ENCODE assay signal across 10 mouse cellular contexts in genomic region chr7:28973025-28973424, GRCm38 (mm10). TPM values are rescaled to one million over a fixed set of nuclear protein-coding genes. Genes with fewer than 3 reads are reported as not detected.
DNase-seq lines count a peak whose midpoint lies in the region; ATAC-seq and TF ChIP-seq lines count a peak whose summit lies in the region.
"Had no signal": no experiment of that assay in that cellular context is flagged by ENCODE, and none has a peak within 500 bp of the region (broad histone marks: within the 10 kb centered on the region; RNA-seq: fewer than 3 reads in every experiment).

No protein-coding gene starts in this region.

- no peak for DNase-seq in heart, postnatal 0 days (ENCODE audit: low spot score)
- DNase-seq in lung, embryonic 14.5 days, result peak; percentile 38
- no peak for DNase-seq in lung, postnatal 14 days
- peak; percentile 45 for DNase-seq in brain, adult 2 months (ENCODE audit: low read depth, low spot score)
- no peak for DNase-seq in gastrocnemius, adult 8-10 months (ENCODE audit: low spot score in 2 of 2)

- TF ChIP-seq CTCF in heart, postnatal 0 days (IDR thresholded peaks at IDR 0.05; ENCODE audit: low read depth), result peak; percentile 32
- peak; percentile 22; the same call in 1 of the 2 replicates for TF ChIP-seq CTCF in lung, embryonic 14.5 days (IDR thresholded peaks at IDR 0.05; ENCODE audit: low read depth)

- no peak overlapping the region for H3K27ac ChIP-seq in heart, postnatal 0 days (ENCODE audit: low read depth)
- no peak overlapping the region for H3K27ac ChIP-seq in heart, embryonic 11.5 days (ENCODE audit: low read depth, low read length)
- no peak overlapping the region for H3K27ac ChIP-seq in lung, embryonic 14.5 days (ENCODE audit: low read depth)
- peak overlapping the region; percentile 91 for H3K27ac ChIP-seq in stomach, embryonic 16.5 days (ENCODE audit: low read length)
- H3K27ac ChIP-seq: hindbrain, embryonic 10.5 days had no signal

- H3K9ac ChIP-seq in heart, postnatal 0 days (replicated peaks; ENCODE audit: low read depth, low read length), result no peak overlapping the region
- H3K9ac ChIP-seq in heart, embryonic 11.5 days (ENCODE audit: low read depth, low read length), result no peak overlapping the region
- no peak overlapping the region for H3K9ac ChIP-seq in lung, embryonic 14.5 days
- no peak overlapping the region for H3K9ac ChIP-seq in stomach, embryonic 16.5 days (ENCODE audit: low read length)

- ATAC-seq in heart, postnatal 0 days (ENCODE audit: insufficient read depth, low read depth), result no peak
- ATAC-seq in heart, embryonic 11.5 days (replicated peaks; ENCODE audit: insufficient number of reproducible peaks, low FRiP score, low TSS enrichment), result no peak
- ATAC-seq in lung, embryonic 14.5 days (ENCODE audit: insufficient read depth), result no peak
- no peak for ATAC-seq in stomach, embryonic 16.5 days (ENCODE audit: insufficient read depth, low FRiP score)

- no peak overlapping the region for H3K4me2 ChIP-seq in heart, postnatal 0 days (ENCODE audit: low read depth, low read length)
- no peak overlapping the region for H3K4me2 ChIP-seq in heart, embryonic 11.5 days
- H3K4me2 ChIP-seq in lung, embryonic 14.5 days, result no peak overlapping the region
- H3K4me2 ChIP-seq in stomach, embryonic 16.5 days (ENCODE audit: low read depth, low read length), result no peak overlapping the region

- peaks cover 48% of the 10 kb centered on the region for H3K36me3 ChIP-seq in heart, postnatal 0 days (replicated peaks; ENCODE audit: control insufficient read depth, insufficient read depth, low read length)
- H3K36me3 ChIP-seq in heart, embryonic 11.5 days (ENCODE audit: control insufficient read depth, insufficient read depth, low read length), result peaks cover 29% of the 10 kb centered on the region
- peaks cover 70% of the 10 kb centered on the region for H3K36me3 ChIP-seq in lung, embryonic 14.5 days (ENCODE audit: insufficient read depth)
- peaks cover 17% of the 10 kb centered on the region for H3K36me3 ChIP-seq in stomach, embryonic 16.5 days (ENCODE audit: control insufficient read depth, insufficient read depth, low read length)

- H3K9me3 ChIP-seq in heart, postnatal 0 days (replicated peaks; ENCODE audit: control insufficient read depth, low read length), result no peaks in the 10 kb centered on the region
- H3K9me3 ChIP-seq in heart, embryonic 11.5 days (replicated peaks; ENCODE audit: control insufficient read depth, low read length), result no peaks in the 10 kb centered on the region
- no peaks in the 10 kb centered on the region for H3K9me3 ChIP-seq in lung, embryonic 14.5 days (ENCODE audit: low read depth, low read length)
- H3K9me3 ChIP-seq in stomach, embryonic 16.5 days (replicated peaks; ENCODE audit: control insufficient read depth, low read length), result no peaks in the 10 kb centered on the region
- H3K9me3 ChIP-seq: hindbrain, embryonic 10.5 days had no signal

- H3K4me1 ChIP-seq in heart, postnatal 0 days (ENCODE audit: control insufficient read depth, insufficient read depth), result peaks cover 10% of the 10 kb centered on the region
- H3K4me1 ChIP-seq in heart, embryonic 11.5 days (ENCODE audit: control insufficient read depth, insufficient read depth, low read length), result peaks cover 10% of the 10 kb centered on the region; the same call in 1 of the 2 replicates
- H3K4me1 ChIP-seq in lung, embryonic 14.5 days (ENCODE audit: insufficient read depth), result peaks cover 13% of the 10 kb centered on the region
- peaks cover 31% of the 10 kb centered on the region; the same call in 1 of the 2 replicates for H3K4me1 ChIP-seq in stomach, embryonic 16.5 days (ENCODE audit: control insufficient read depth, insufficient read depth, low read length)

- H3K27me3 ChIP-seq in heart, postnatal 0 days (ENCODE audit: control insufficient read depth, insufficient read depth, low read length), result no peaks in the 10 kb centered on the region
- H3K27me3 ChIP-seq in heart, embryonic 11.5 days (ENCODE audit: control insufficient read depth, insufficient read depth, low read length), result no peaks in the 10 kb centered on the region
- H3K27me3 ChIP-seq in lung, embryonic 14.5 days (ENCODE audit: insufficient read depth, low read length), result no peaks in the 10 kb centered on the region
- no peaks in the 10 kb centered on the region for H3K27me3 ChIP-seq in stomach, embryonic 16.5 days (ENCODE audit: control insufficient read depth, insufficient read depth, low read length)

- TF ChIP-seq EP300 in heart, postnatal 0 days (IDR thresholded peaks at IDR 0.05; ENCODE audit: low read depth), result no peak

- 80% methylated on average over 8 of the region's 8 CpGs for WGBS in heart, postnatal 0 days
- whole genome bisulfite sequencing in heart, embryonic 11.5 days (ENCODE audit: insufficient replicate concordance), result 79% methylated on average over 8 of the region's 8 CpGs
- 77% methylated on average over 8 of the region's 8 CpGs for WGBS in lung, embryonic 14.5 days
- WGBS in stomach, embryonic 16.5 days, result 82% methylated on average over 8 of the region's 8 CpGs

- H3K4me3 ChIP-seq in heart, postnatal 0 days (ENCODE audit: low read depth, low read length), result no peak overlapping the region
- no peak overlapping the region for H3K4me3 ChIP-seq in heart, embryonic 11.5 days (ENCODE audit: low read depth, low read length)
- H3K4me3 ChIP-seq in lung, embryonic 14.5 days (ENCODE audit: low read depth, low read length), result no peak overlapping the region
- H3K4me3 ChIP-seq in stomach, embryonic 16.5 days (replicated peaks; ENCODE audit: low read length), result no peak overlapping the region
- H3K4me3 ChIP-seq: erythroblast, embryonic 14.5 days; hindbrain, embryonic 10.5 days; myocyte had no signal

RNA-seq across cellular contexts. Expression of gene Eif3k, which starts 8.6 kb away (rescaled TPM):
- total RNA-seq in heart, postnatal 0 days (2014; rRNA removed; ENCODE audit: low replicate concordance), result 366 and 476 TPM in 2 replicates
- 261 and 264 TPM in 2 replicates for polyA plus RNA-seq in heart, postnatal 0 days (2015; fragmentation: Nextera tagmentation; extraction: Ambion mirVana)
- 278 and 286 TPM in 2 replicates for polyA plus RNA-seq in heart, embryonic 11.5 days (2014; fragmentation: Nextera tagmentation; extraction: Ambion mirVana)
- 392 and 398 TPM in 2 replicates for polyA plus RNA-seq in lung, embryonic 14.5 days (2014; fragmentation: Nextera tagmentation; extraction: Ambion mirVana)
- polyA plus RNA-seq in stomach, embryonic 16.5 days (2015; fragmentation: Nextera tagmentation; extraction: Ambion mirVana), result 339 and 345 TPM in 2 replicates
- 100 to 1,000 TPM; 130 to 143 (median 134) TPM for total RNA-seq in gastrocnemius, adult 8-10 months (2022)

RNA-seq across cellular contexts. Expression of gene Map4k1, which starts 8.8 kb away (rescaled TPM):
- total RNA-seq in heart, postnatal 0 days (2014; rRNA removed; ENCODE audit: low replicate concordance), result 0.15 TPM in 1 of 2 replicates, not detected in the other
- polyA plus RNA-seq in heart, postnatal 0 days (2015; fragmentation: Nextera tagmentation; extraction: Ambion mirVana), result 1.4 and 1.8 TPM in 2 replicates
- polyA plus RNA-seq in heart, embryonic 11.5 days (2014; fragmentation: Nextera tagmentation; extraction: Ambion mirVana), result 6.8 and 6.9 TPM in 2 replicates
- polyA plus RNA-seq in lung, embryonic 14.5 days (2014; fragmentation: Nextera tagmentation; extraction: Ambion mirVana), result 8.5 and 10.7 TPM in 2 replicates
- polyA plus RNA-seq in stomach, embryonic 16.5 days (2015; fragmentation: Nextera tagmentation; extraction: Ambion mirVana), result 7.9 and 8.4 TPM in 2 replicates
- under 1 TPM; 0.22 to 0.82 (median 0.41) TPM for total RNA-seq in gastrocnemius, adult 8-10 months (2022)

RNA-seq across cellular contexts. Expression of gene Actn4, which starts 10.9 kb away (rescaled TPM):
- total RNA-seq in heart, postnatal 0 days (2014; rRNA removed; ENCODE audit: low replicate concordance), result 120 and 139 TPM in 2 replicates
- 135 and 171 TPM in 2 replicates for polyA plus RNA-seq in heart, postnatal 0 days (2015; fragmentation: Nextera tagmentation; extraction: Ambion mirVana)
- 227 and 262 TPM in 2 replicates for polyA plus RNA-seq in heart, embryonic 11.5 days (2014; fragmentation: Nextera tagmentation; extraction: Ambion mirVana)
- polyA plus RNA-seq in lung, embryonic 14.5 days (2014; fragmentation: Nextera tagmentation; extraction: Ambion mirVana), result 266 and 270 TPM in 2 replicates
- polyA plus RNA-seq in stomach, embryonic 16.5 days (2015; fragmentation: Nextera tagmentation; extraction: Ambion mirVana), result 413 and 449 TPM in 2 replicates
- total RNA-seq in gastrocnemius, adult 8-10 months (2022), result 10 to 100 TPM; 21.3 to 36.9 (median 28.2) TPM

Comparison
In these comparisons a context has a peak if more than half of its experiments do, and no peak if none do; other contexts are left out.
1. DNase-seq: peak in lung, embryonic 14.5 days (single experiment) and brain, adult 2 months (single experiment); none in heart, postnatal 0 days (single experiment), lung, postnatal 14 days (single experiment) and gastrocnemius, adult 8-10 months (0 of 2).